Mouse (Mus musculus): ENCODE data around the gene Tnfrsf1a. TPM values are rescaled to one million over a fixed set of nuclear protein-coding genes. Genes with fewer than 3 reads are reported as not detected.
A peak's percentile ranks its signal among the peaks of the same experiment; 100 is the strongest.

The Tnfrsf1a gene
- polyA plus RNA-seq, 1 experiment from 2014 or later: 67.6 TPM

- WGBS: 83% methylated on average over 5 of the region's 5 CpGs
- Histone ChIP-seq H3K9me3 (no peaks in the 10 kb centered on the region), H3K4me1 (0 out of 2 replicates have a peak, but pooled peaks cover 3% of the 10 kb centered on the region), H3K4me3 (replicated peaks) (no peak overlapping the region), H3K4me2 (no peak overlapping the region), H3K36me3 (no peaks in the 10 kb centered on the region), H3K27me3 (replicated peaks) (no peaks in the 10 kb centered on the region), H3K27ac (no peak overlapping the region), H3K9ac (no peak overlapping the region)
- no peak for ATAC-seq (ENCODE audit: insufficient read depth, low FRiP score, low read depth)
These were observed 20.9 kb upstream of the Tnfrsf1a start for GRCm38 (mm10) chr6:125328243-125328642.

DNA sequence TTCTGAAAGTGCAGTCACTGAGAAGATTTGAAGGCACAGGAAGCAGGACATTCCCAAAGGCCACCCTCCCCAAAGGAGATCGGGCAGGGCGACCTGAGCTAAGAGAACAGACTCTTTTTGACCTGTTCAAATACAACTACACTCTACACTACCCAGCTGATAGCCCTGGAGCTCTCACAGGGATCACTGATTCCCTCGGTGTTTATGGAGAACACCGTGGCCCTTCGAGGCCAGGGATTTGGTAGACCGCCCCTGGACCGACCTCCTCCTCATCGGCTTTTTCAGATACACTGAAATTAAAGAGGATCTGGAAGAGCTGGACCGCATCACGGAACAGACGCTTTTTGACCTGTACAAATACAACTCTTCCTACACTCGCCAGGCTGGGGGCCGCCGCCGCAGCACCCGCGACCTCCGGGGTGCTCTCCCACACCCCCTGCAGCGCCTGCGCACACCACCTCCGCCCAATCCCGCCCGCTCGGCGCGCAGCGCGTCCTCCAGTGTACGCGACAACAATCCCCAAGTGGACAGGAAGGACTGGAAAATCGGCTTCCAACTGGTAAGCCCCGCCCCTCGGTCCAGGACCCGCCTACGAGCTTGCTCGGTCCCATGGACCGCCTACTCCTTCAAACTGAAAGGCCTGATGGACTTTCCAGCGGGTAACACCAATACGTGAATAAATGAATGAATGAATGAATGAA, 18.4 kb upstream of the Tnfrsf1a start:
- 0 out of 2 replicates have a peak, but pooled peaks cover 3% of the 10 kb centered on the region for H3K4me1 ChIP-seq
- H3K9ac ChIP-seq: no peak overlapping the region; the same call in 1 of the 2 replicates
- peak overlapping the region; percentile 76 for H3K4me2 ChIP-seq
- 1% methylated on average over 39 of the region's 39 CpGs for WGBS
- peak; percentile 84 for ATAC-seq (ENCODE audit: insufficient read depth, low FRiP score, low read depth)
- H3K4me3 ChIP-seq (replicated peaks): peak overlapping the region; percentile 52
- 0 out of 2 replicates have a peak overlapping the region, but pooled peaks have one; percentile 45 for H3K27ac ChIP-seq
- H3K9me3 ChIP-seq: no peaks in the 10 kb centered on the region
- no peaks in the 10 kb centered on the region for H3K36me3 ChIP-seq
- H3K27me3 ChIP-seq (replicated peaks): no peaks in the 10 kb centered on the region

DNA sequence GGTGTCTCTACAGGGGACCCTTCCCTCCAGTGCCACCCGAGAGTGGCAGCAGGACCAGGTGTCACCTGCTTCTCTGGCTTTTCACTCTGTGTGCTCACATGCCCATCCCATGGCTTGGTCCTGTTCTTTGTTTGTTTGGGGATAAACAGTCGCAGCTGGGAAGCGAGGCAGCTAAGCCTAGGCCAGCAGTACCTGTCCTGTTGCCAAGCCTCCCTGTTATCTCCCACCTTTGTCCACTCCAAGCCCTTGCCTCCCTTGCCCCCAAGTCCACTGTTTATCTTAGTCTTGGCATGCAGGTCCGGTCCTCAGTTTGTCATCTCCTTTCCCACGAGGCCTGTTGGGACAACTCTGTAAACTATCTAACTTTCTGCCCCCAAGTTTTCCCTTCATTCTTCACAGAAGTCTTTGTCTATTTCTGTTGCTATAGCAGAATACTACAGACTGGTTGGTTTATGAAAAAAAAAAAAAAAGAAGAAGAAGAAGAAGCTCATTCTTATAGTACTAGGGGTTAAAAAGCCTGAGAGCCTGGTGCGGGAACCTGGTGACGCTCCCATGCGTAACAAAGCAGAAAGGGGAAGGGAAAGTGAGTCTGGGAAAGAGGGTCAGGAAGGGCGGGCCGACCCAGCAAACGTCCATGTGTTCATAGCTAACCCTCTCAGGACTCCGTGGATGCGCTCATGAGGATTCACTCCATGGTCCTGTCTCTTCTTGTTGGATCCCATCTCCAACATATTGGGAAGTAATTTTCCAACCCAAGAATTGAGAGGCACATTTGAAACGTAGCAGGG, 15.9 kb upstream of the Tnfrsf1a start:
- no peak overlapping the region for H3K9ac ChIP-seq
- no peak overlapping the region for H3K27ac ChIP-seq
- H3K4me1 ChIP-seq: 0 out of 2 replicates have a peak, but pooled peaks cover 3% of the 10 kb centered on the region
- H3K27me3 ChIP-seq (replicated peaks): no peaks in the 10 kb centered on the region
- no peaks in the 10 kb centered on the region for H3K9me3 ChIP-seq
- H3K4me3 ChIP-seq (replicated peaks): no peak overlapping the region
- no peaks in the 10 kb centered on the region for H3K36me3 ChIP-seq
- ATAC-seq (ENCODE audit: insufficient read depth, low FRiP score, low read depth): no peak
- WGBS: 65% methylated on average over 14 of the region's 14 CpGs
- no peak overlapping the region for H3K4me2 ChIP-seq

- 0 out of 2 replicates have a peak, but pooled peaks cover 3% of the 10 kb centered on the region for H3K4me1 ChIP-seq
- WGBS: 78% methylated on average over 2 of the region's 2 CpGs
- H3K9me3 ChIP-seq: no peaks in the 10 kb centered on the region
- ATAC-seq (ENCODE audit: insufficient read depth, low FRiP score, low read depth): no peak
- H3K4me3 ChIP-seq (replicated peaks): no peak overlapping the region
- no peak overlapping the region for H3K27ac ChIP-seq
- H3K27me3 ChIP-seq (replicated peaks): no peaks in the 10 kb centered on the region
- H3K4me2 ChIP-seq: no peak overlapping the region
- H3K36me3 ChIP-seq: no peaks in the 10 kb centered on the region
- H3K9ac ChIP-seq: no peak overlapping the region
These were observed 14.8 kb upstream of the Tnfrsf1a start for GRCm38 (mm10) chr6:125334356-125334755.

- H3K27me3 ChIP-seq (replicated peaks): no peaks in the 10 kb centered on the region
- 0 out of 2 replicates have a peak overlapping the region, but pooled peaks have one; percentile 35 for H3K27ac ChIP-seq
- 66% methylated on average over 9 of the region's 9 CpGs for WGBS
- H3K4me1 ChIP-seq: peaks cover 6% of the 10 kb centered on the region
- no peak overlapping the region for H3K4me2 ChIP-seq
- no peak for ATAC-seq (ENCODE audit: insufficient read depth, low FRiP score, low read depth)
- H3K36me3 ChIP-seq: no peaks in the 10 kb centered on the region
- no peaks in the 10 kb centered on the region for H3K9me3 ChIP-seq
- no peak overlapping the region for H3K9ac ChIP-seq
- no peak overlapping the region for H3K4me3 ChIP-seq (replicated peaks)
These were observed 10.1 kb upstream of the Tnfrsf1a start for GRCm38 (mm10) chr6:125338791-125339660.

DNA sequence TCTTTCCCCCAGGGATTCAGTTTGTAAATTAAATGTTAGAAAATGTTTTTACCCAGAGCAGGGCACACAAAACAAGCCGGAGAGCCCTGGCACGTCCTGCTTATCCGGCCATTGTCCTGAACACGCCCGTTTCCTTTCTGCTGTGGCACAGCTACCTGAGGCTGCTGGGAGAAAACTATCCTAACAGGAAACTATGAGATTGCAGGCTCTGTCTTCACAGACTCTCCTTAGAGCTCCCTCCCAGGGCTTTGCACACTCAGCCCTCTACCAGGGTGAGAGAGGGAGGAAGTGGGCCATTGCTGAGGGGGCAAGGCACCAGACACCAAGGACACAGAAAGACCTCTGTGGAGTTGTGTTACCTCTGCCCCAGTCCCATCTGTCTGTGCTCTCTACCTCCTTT, 8.9 kb upstream of the Tnfrsf1a start:
- Histone ChIP-seq H3K4me2 (no peak overlapping the region), H3K9ac (no peak overlapping the region), H3K27me3 (replicated peaks) (no peaks in the 10 kb centered on the region), H3K27ac (peak overlapping the region; percentile 57), H3K36me3 (no peaks in the 10 kb centered on the region), H3K9me3 (no peaks in the 10 kb centered on the region), H3K4me3 (replicated peaks) (no peak overlapping the region), H3K4me1 (peaks cover 11% of the 10 kb centered on the region)
- no peak for ATAC-seq (ENCODE audit: insufficient read depth, low FRiP score, low read depth)
- 58% methylated on average over 5 of the region's 5 CpGs for WGBS

DNA sequence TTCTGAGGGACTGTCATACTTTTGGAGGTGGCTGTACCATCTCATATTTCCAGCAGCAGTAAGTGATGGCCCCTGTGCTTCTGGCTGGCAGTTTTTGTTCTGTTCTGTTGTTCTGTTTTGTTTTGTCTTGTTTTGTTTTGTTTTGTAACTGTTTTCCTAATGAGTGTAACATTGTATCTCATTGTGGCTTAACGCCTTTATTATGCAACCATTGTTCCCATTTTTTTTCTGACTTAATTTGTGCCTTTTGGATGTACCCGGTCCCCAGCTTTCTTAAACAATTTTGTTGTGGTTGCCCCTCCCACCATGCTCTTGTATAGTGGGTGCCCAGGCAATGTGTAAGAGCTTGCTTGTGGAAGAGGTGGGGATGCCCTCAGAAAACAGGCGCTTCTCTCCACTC, 7.0 kb upstream of the Tnfrsf1a start:
- Histone ChIP-seq H3K36me3 (no peaks in the 10 kb centered on the region), H3K4me3 (replicated peaks) (no peak overlapping the region), H3K27ac (no peak overlapping the region), H3K27me3 (replicated peaks) (no peaks in the 10 kb centered on the region), H3K9me3 (no peaks in the 10 kb centered on the region), H3K9ac (no peak overlapping the region), H3K4me1 (peaks cover 11% of the 10 kb centered on the region), H3K4me2 (no peak overlapping the region)
- WGBS: 72% methylated on average over 3 of the region's 3 CpGs
- ATAC-seq (ENCODE audit: insufficient read depth, low FRiP score, low read depth): no peak

DNA sequence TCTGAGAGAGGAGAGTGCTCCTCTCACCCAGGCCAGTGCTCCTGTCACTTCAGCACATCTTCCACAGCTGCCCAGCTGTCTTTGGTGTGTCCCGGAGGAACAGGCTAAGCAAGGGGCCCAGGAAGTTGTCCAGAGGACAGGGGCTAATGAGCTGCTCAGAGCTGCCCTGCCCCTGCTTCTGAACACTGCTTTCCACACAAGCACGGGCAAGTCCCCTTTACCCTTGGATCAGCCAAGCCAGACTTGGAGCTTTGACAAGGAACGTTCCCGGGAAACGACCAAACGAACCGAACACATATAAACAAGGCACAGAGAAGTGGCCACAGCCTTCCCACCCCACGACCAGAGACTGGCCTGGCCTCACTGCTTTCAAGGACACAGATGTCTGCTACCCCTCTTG, 5.1 kb upstream of the Tnfrsf1a start:
- ATAC-seq (ENCODE audit: insufficient read depth, low FRiP score, low read depth): no peak
- Histone ChIP-seq H3K9ac (no peak overlapping the region), H3K27ac (peak overlapping the region; percentile 74), H3K4me2 (peak overlapping the region; percentile 21), H3K9me3 (no peaks in the 10 kb centered on the region), H3K4me3 (replicated peaks) (no peak overlapping the region), H3K4me1 (peaks cover 17% of the 10 kb centered on the region), H3K36me3 (no peaks in the 10 kb centered on the region), H3K27me3 (replicated peaks) (no peaks in the 10 kb centered on the region)
- WGBS: 24% methylated on average over 8 of the region's 8 CpGs

DNA sequence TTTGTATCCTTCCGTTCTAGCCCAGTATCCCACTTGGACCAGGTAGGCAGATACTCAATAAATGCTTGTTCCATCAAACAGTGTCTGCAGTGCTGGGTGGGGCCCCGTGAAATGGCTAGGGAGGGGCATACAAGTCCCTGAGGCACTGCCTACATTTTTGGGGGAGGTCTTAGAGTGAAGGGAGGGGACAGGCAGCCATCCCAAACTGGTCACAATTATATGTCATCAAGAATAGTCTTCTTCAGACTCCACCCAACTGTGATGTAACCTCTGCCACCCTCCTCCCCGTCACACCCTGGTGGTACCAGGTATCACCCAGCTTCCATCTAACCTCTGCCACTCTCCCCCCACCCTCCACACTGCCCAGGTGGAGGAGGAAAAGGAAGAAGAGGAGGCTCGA, 4.3 kb upstream of the Tnfrsf1a start:
- no peak for ATAC-seq (ENCODE audit: insufficient read depth, low FRiP score, low read depth)
- H3K4me1 ChIP-seq: peaks cover 18% of the 10 kb centered on the region
- no peak overlapping the region for H3K4me3 ChIP-seq (replicated peaks)
- 52% methylated on average over 4 of the region's 4 CpGs for WGBS
- no peak overlapping the region; the same call in 1 of the 2 replicates for H3K4me2 ChIP-seq
- no peaks in the 10 kb centered on the region for H3K27me3 ChIP-seq (replicated peaks)
- no peak overlapping the region for H3K9ac ChIP-seq
- H3K36me3 ChIP-seq: no peaks in the 10 kb centered on the region
- no peaks in the 10 kb centered on the region for H3K9me3 ChIP-seq
- H3K27ac ChIP-seq: peak overlapping the region; percentile 74

- no peak for ATAC-seq (ENCODE audit: insufficient read depth, low FRiP score, low read depth)
- Histone ChIP-seq H3K9ac (no peak overlapping the region), H3K36me3 (no peaks in the 10 kb centered on the region), H3K4me3 (replicated peaks) (no peak overlapping the region), H3K27me3 (replicated peaks) (no peaks in the 10 kb centered on the region), H3K9me3 (no peaks in the 10 kb centered on the region), H3K4me1 (peaks cover 18% of the 10 kb centered on the region), H3K27ac (peak overlapping the region; percentile 55; the same call in 1 of the 2 replicates), H3K4me2 (no peak overlapping the region)
- 65% methylated on average over 1 of the region's 1 CpGs for WGBS
These were observed 3.5 kb upstream of the Tnfrsf1a start for GRCm38 (mm10) chr6:125345625-125346024.

- Histone ChIP-seq H3K4me2 (no peak overlapping the region), H3K9ac (no peak overlapping the region), H3K9me3 (no peaks in the 10 kb centered on the region), H3K4me3 (replicated peaks) (no peak overlapping the region), H3K27me3 (replicated peaks) (no peaks in the 10 kb centered on the region), H3K27ac (0 out of 2 replicates have a peak overlapping the region, but pooled peaks have one; percentile 55), H3K4me1 (peaks cover 21% of the 10 kb centered on the region), H3K36me3 (no peaks in the 10 kb centered on the region)
- WGBS: 52% methylated on average over 2 of the region's 2 CpGs
- ATAC-seq (ENCODE audit: insufficient read depth, low FRiP score, low read depth): no peak
These were observed 3.1 kb upstream of the Tnfrsf1a start for GRCm38 (mm10) chr6:125346029-125346428.

Measured in stomach, embryonic 15.5 days (tissue).